Mouse (Mus musculus) hindbrain, postnatal 0 days (tissue): Measurements from ENCODE around the gene Msn. TPM values are rescaled to one million over a fixed set of nuclear protein-coding genes. Genes with fewer than 3 reads are reported as not detected.

Experiments used
- ATAC-seq: fragments of 200-750 bp; cut with Nextera tagmentation; 2 replicates; pipeline ENCODE4 v1.8.0; 2017; ENCODE audit warnings: mild to moderate bottlenecking, moderate TSS enrichment, moderate library complexity
- DNase-seq: peaks from one replicate; pipeline ENCODE4 v3.0.0-alpha.2; 2015; ENCODE audit warnings: low spot score
- H3K27ac ChIP-seq: fragments of 300-500 bp; sonication (generic); 2 replicates; pipeline ENCODE4 v1.5.1; 2014; ENCODE audit warnings: mild to moderate bottlenecking
- H3K27me3 ChIP-seq: fragments of 300-500 bp; sonication (generic); 2 replicates; pipeline ENCODE4 v1.6.1; 2014; ENCODE audit warnings: low read length, mixed read lengths; ENCODE audit not compliant: insufficient read depth
- H3K36me3 ChIP-seq: fragments of 300-500 bp; sonication (generic); 2 replicates; pipeline ENCODE4 v1.6.1; 2014; ENCODE audit warnings: low read length, mixed read lengths; ENCODE audit not compliant: insufficient read depth
- H3K4me1 ChIP-seq: fragments of 300-500 bp; sonication (generic); 2 replicates; pipeline ENCODE4 v1.6.1; 2014; ENCODE audit warnings: antibody characterized with exemption, low read length, mixed read lengths; ENCODE audit not compliant: insufficient read depth
- H3K4me2 ChIP-seq: fragments of 300-500 bp; sonication (generic); 2 replicates; pipeline ENCODE4 v1.6.1; 2014; ENCODE audit warnings: low read depth, mild to moderate bottlenecking, low read length, moderate library complexity, mixed read lengths
- H3K4me3 ChIP-seq: fragments of 300-500 bp; sonication (generic); 2 replicates; pipeline ENCODE4 v1.5.1; 2014; ENCODE audit warnings: low read length
- H3K9ac ChIP-seq: fragments of 300-500 bp; sonication (generic); replicated peaks from 2 replicates; pipeline ENCODE4 v1.6.1; 2014; ENCODE audit warnings: mild to moderate bottlenecking, low read length, moderate library complexity, mixed read lengths
- H3K9me3 ChIP-seq: fragments of 300-500 bp; sonication (generic); 2 replicates; pipeline ENCODE4 v1.6.1; 2016; ENCODE audit warnings: low read length, mixed read lengths
- CTCF ChIP-seq: IDR thresholded peaks from 2 replicates; pipeline ENCODE4 v1.5.1; 2016; ENCODE audit warnings: antibody characterized with exemption, control low read depth, low read depth
- WGBS: fragments of 180-500 bp; shearing (Covaris S2); extraction: QIAGEN DNeasy Blood & Tissue Kit; methylation state at CpG from one replicate; pipeline ENCODE4 v1.1.7; 2014; 5-methylcytosine and 5-hydroxymethylcytosine counted together
- polyA plus RNA-seq: library from polyadenylated mRNA; unstranded; fragments of >200 nt; fragmentation: Nextera tagmentation; extraction: Ambion mirVana; gene quantifications from 2 replicates; pipeline ENCODE4 v1.2.1, GENCODE M21; 2015
- total RNA-seq: library from RNA; depleted of rRNA; stranded (reverse); fragments of >200 nt; gene quantifications from 2 replicates; pipeline ENCODE4 v1.2.3, GENCODE M21; 2014; rRNA removed

The Msn gene
- total RNA-seq (23.3 and 23.7 TPM in 2 replicates), polyA plus RNA-seq (31.6 and 33.1 TPM in 2 replicates)

DNA sequence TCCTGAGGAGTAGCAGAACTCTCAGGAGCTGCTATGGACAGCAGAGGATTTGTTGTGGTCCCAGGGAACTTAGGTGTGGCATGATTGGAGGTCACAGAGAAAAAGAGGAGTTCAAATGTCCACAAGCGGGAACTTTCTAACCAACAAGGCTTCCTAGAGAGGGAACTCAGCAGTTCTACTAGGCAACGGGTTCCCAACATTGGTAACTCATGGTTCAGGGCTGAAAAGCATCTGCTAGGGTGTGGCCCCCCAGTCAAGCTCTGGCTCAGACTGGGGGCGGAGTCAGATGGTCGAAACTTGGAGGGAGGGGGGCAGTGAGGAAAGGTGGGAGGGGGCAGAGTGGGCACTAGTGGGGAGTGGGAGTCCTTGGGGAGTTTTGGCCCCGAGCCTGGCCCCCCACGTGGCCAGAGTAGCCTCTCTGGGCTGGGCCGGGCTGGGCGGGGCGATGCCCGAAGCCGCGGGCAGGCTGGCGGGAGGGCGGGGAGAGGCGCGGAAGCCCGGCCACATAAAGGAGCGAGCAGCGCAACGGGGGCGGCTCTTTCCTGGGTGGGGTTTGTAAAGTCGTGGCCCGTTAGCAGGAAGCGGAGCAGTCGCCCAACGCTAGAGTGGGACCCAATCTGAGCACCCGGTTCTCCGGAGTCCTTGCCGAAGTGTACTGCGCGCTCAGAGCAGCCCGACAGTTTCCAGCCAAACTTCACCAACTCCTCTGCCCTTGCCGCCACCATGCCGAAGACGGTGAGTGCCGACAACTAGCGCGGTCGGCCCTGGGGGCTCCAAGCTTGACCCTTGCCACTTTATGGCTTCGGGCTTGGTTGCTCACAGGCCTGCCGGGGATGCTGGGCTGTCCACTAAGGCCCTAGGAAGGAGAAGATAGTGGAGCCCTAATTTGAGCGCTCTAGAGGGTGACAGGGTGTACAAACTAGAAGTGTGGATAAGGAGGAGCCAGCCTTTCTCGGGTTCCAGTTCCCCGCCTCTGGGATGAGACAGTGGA lies at the start of gene Msn:
Gene Msn (plus strand): TSS at position 534 of the 991 bp plus-strand sequence.
- peak within 1 kb of the TSS; percentile 62 for H3K4me2 ChIP-seq
- H3K27me3 ChIP-seq, result no peaks in the 10 kb centered on the region
- H3K9ac ChIP-seq, result peak within 1 kb of the TSS; percentile 45
- H3K9me3 ChIP-seq, result no peaks in the 10 kb centered on the region
- peak within 1 kb of the TSS; percentile 41 for H3K4me3 ChIP-seq
- no peak for TF ChIP-seq CTCF
- 25% methylated on average over 44 of the region's 44 CpGs for WGBS
- ATAC-seq (peak; percentile 80), DNase-seq (peak; percentile 35)
- no peaks in the 10 kb centered on the region for H3K4me1 ChIP-seq
- H3K36me3 ChIP-seq, result no peaks in the 10 kb centered on the region
- H3K27ac ChIP-seq, result no peak within 1 kb of the TSS

DNA sequence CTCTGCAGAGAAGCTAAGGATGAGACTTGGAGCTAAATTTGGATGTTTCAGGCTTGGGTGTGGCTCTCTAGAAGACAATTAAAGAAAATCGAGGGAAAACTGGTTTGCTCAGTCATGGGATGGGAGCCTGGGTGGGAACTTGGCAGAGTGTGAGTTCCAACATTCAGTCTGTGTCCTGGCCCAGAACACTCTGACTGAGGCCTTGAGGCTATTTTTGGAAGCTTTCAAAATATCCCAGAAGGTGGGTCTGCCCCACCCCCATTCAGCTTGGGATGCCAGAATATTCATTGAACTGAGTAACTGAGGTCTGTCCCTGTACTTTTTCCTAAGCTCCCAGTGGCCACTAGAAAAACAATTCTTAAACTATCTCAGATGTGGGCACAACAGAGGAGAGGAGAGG lies 43.0 kb upstream of the Msn start:
- Histone ChIP-seq H3K27me3 (no peaks in the 10 kb centered on the region), H3K36me3 (no peaks in the 10 kb centered on the region), H3K9ac (no peak overlapping the region), H3K4me3 (no peak overlapping the region), H3K9me3 (no peaks in the 10 kb centered on the region), H3K27ac (no peak overlapping the region), H3K4me2 (no peak overlapping the region), H3K4me1 (no peaks in the 10 kb centered on the region)
- TF ChIP-seq CTCF, result no peak
- WGBS, result 77% methylated on average over 1 of the region's 1 CpGs
- DNase-seq (no peak), ATAC-seq (no peak)

DNA sequence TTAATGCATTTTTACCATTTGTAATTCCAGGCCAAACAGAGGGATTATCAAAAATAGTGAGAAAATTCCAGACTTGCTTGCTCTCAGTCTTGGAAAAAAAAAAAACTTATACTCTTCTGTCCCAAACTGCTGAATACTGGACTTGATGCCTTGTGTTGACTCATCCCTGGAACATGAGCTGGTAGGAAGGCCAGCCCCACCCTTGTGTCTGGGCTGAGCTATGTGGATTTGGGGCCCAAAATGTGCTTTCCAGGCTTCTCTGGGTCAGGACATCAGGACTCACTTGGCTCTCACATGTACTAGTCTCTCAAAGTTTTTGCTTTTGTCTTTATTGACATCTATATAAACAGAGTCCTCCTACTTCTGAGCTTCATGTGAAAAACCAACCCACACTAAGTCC lies 18.1 kb upstream of the Msn start:
- ATAC-seq (no peak), DNase-seq (no peak)
- H3K9ac ChIP-seq, result no peak overlapping the region
- no peak for TF ChIP-seq CTCF
- no peak overlapping the region for H3K4me3 ChIP-seq
- no peaks in the 10 kb centered on the region for H3K27me3 ChIP-seq
- H3K4me2 ChIP-seq, result no peak overlapping the region
- no peaks in the 10 kb centered on the region for H3K36me3 ChIP-seq
- H3K27ac ChIP-seq, result no peak overlapping the region
- no peaks in the 10 kb centered on the region for H3K4me1 ChIP-seq
- no peaks in the 10 kb centered on the region for H3K9me3 ChIP-seq

DNA sequence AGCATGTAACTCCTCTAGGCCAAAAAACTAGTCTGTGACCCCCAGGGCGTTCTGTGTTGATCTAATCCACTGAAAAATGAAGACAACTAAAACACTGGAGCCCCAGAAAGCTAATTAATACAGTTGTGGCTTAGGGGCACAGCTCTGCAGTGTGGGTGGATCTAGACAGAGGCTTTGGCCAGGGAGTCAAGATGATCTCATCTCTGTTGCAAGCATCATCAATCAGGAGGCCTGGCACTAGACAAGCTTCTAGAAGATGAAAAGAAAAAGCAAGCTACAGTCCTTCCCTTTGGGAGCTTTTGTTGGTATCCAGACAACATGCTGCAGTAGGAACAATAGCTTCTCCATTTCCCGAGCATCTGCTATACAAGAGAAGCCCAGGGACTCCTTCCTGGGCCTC lies 9.6 kb upstream of the Msn start:
- H3K27ac ChIP-seq, result no peak overlapping the region
- ATAC-seq (no peak), DNase-seq (peak; percentile 8)
- no peak overlapping the region for H3K4me2 ChIP-seq
- no peak overlapping the region for H3K4me3 ChIP-seq
- no peak overlapping the region for H3K9ac ChIP-seq
- TF ChIP-seq CTCF, result no peak
- H3K4me1 ChIP-seq, result no peaks in the 10 kb centered on the region
- no peaks in the 10 kb centered on the region for H3K36me3 ChIP-seq
- WGBS, result 36% methylated on average over 2 of the region's 2 CpGs
- no peaks in the 10 kb centered on the region for H3K9me3 ChIP-seq
- no peaks in the 10 kb centered on the region for H3K27me3 ChIP-seq

DNA sequence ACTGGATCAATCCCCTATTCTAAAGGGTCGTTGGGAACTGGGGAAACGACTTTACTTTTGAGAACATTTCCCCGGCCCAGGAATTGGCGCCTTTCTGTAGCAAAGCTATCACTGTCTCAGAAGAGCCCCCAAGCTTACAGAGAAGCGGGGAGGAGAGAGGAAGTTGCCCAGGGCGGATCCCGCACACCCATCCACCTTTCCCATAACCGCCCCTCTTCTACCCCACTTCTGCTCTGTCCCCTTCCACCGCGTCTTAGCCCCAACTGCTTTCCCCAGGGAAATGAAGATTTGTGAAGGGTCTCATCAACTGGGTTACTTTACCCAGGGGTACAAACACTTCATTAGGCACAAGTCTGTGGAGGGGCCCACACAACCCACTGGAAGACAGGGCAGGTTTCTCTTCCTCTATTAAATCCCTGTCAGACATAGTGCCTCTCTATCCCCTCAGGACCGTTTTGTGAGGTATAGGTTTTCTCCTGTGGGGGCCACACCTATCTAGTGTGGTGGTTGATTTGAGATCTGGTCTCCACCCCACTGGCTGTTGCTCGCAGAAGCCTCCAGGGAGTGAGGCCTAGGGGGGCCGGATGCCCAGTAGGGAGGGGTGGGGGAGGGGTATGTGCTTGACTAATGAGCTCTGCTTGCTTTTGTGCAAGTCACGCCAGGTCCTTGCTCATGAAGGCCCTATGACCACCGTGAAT lies 820 bp downstream of the Msn start:
- peak overlapping the region; percentile 41 for H3K4me3 ChIP-seq
- H3K4me1 ChIP-seq, result no peaks in the 10 kb centered on the region
- TF ChIP-seq CTCF, result no peak
- H3K9me3 ChIP-seq, result no peaks in the 10 kb centered on the region
- peak; percentile 46; the same call in 1 of the 2 replicates for ATAC-seq
- H3K9ac ChIP-seq, result peak overlapping the region; percentile 45
- H3K36me3 ChIP-seq, result no peaks in the 10 kb centered on the region
- DNase-seq, result peak; percentile 15
- no peaks in the 10 kb centered on the region for H3K27me3 ChIP-seq
- H3K27ac ChIP-seq, result no peak overlapping the region
- WGBS, result 27% methylated on average over 15 of the region's 15 CpGs
- H3K4me2 ChIP-seq, result peak overlapping the region; percentile 62

DNA sequence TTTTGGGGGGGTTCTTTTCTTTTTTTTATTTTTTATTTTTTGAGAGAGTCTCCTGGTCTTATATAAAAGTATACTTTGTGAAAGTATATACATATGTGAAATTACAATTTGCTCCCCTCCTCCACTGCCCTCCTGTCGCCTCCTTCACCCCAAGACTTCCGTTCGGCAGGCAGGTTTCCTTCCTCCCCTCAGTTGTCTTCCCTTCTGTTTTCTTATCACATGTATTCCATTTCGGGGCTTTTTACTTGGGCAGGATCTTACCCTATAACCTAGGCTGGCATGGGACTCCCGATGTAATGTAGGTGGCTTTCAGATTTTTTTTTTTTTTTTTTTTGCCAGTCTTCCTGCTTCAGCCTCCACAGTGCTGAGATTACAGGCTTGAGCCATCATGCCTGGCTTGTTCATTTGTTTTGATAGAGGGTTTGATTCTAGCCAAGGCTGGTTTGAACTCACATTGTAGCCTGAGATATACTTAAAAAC lies 1.7 kb downstream of the Msn start:
- Histone ChIP-seq H3K4me1 (no peaks in the 10 kb centered on the region), H3K9ac (no peak overlapping the region), H3K27ac (no peak overlapping the region), H3K36me3 (no peaks in the 10 kb centered on the region), H3K27me3 (no peaks in the 10 kb centered on the region), H3K4me2 (peak overlapping the region; percentile 62; the same call in 1 of the 2 replicates), H3K4me3 (peak overlapping the region; percentile 41; the same call in 1 of the 2 replicates), H3K9me3 (no peaks in the 10 kb centered on the region)
- WGBS, result 52% methylated on average over 5 of the region's 5 CpGs
- DNase-seq (no peak), ATAC-seq (no peak)
- TF ChIP-seq CTCF, result no peak
